Mouse (Mus musculus): Measurements from ENCODE around the gene Tln2.
A peak's percentile ranks its signal among the peaks of the same experiment; 100 is the strongest.

Gene Tln2

DNA sequence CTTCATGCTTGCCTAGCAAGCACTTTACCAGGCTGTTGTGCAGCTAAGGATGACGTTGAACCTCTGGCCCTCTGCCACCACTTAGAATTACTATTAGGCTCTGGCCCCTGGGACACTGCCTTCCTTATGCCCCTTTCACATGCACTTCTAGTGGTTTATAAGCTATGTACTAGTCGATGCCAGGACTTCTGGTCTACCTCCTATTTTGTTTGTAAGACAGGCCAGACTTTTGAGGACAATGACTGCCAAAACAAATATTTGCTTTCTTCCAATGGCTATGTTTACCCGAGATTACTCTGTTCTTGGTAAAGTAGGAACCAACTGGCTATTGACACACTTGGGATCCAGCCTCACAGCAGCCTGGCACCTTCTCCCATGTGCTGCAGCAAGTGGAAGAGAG is 82.1 kb downstream of the Tln2 start:
- no peak for DNase-seq (ENCODE audit: low spot score in 2 of 2)

GRCm38 (mm10) chr9:67476184-67476583 is 83.3 kb downstream of the Tln2 start:
- DNase-seq (ENCODE audit: low spot score in 2 of 2) = no peak

DNA sequence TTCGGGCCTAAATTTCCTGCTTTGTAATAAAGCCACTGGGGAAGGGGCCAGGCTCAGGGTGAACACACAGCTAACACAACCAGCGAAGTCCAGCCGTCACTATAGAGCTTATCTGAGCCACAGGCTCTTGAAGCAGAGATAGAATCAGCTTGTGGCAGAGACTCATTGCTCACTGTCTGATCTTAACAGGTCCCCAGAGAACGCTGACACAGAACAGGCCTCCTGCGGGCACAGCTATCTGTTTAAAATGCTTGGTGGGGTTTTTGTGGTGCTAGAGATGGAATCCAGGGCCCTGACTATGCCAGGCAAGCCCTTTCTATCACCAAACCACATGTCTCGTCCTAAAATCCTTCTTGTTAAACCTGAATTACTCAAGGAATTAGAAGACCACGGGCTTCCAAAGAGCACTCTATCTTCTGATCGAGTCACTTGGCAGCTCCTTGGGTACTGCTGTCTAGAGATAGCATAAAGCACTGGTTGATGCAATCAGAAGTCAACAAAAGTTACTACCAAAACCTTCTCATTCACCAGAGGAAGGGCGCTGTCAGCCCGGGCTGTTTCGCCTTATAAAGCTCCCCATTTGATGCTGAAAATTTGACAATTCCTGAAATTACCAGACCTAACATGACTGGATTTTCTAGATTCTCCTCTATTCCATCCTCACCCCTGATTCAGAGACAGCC is 95.9 kb downstream of the Tln2 start:
- DNase-seq (ENCODE audit: low spot score in 2 of 2) = no peak

DNA sequence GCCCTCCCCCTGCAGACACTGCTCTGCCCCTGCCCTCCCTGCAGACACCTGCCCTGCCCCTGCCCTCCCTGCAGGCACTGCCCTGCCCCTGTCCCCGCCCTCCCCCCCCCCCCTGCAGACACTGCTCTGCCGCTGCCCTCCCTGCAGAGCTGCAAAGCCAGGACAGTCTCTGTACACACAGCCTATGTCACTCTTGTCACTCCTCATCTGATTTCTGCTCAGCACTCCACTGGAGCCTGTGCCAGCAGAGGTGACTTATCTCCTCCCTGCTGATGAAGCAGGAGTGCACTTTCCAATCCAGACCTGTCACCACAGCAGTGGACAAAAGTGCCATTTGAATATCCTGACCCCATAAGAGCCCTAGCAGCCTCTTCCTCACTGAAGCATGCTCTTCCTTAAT is 118.0 kb downstream of the Tln2 start:
- DNase-seq (ENCODE audit: low spot score in 2 of 2) = no peak

GRCm38 (mm10) chr9:67437511-67437910 is 122.0 kb downstream of the Tln2 start:
- no peak for DNase-seq (ENCODE audit: low spot score in 2 of 2)

DNA sequence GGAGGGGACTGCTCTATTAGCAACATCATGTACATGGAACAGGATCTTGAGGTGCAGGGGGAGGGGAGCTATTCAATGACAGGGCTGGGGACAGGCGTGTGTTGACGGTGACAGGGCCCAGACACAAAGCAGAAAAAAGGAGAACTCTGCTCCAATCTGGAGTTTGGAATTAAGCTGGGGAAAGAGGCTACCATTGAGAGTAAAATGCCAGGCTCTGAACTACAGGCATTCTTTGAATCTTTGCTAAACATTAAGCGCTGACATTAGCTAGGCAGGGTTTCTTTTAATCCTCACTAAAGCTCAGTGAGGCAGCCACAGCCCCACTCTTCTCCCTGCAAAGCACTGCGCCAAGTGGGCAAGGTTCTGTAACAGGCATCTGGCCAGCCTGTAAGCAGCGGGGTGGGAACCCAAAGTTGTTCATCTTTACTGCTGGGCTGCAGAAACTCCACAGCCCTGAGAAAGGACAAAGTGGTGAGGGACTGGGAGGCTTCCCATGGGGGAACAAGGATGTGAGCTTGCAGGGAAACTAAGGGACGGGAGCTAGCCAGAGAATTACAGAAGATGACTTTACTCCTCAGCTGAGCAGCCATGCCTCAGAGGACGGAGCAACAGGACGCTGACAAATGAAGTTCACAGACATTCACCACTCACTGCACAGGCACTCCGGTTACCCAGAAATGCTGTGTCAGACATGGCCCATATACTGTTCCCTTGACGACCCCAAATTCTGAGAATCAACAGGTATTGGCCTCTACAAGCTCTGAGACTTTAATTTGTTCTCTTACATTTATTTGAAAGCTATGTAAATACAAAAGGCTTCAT is 124.0 kb downstream of the Tln2 start:
- DNase-seq (ENCODE audit: low spot score in 2 of 2) = peak in 1 of 2 experiments; percentile 32

DNA sequence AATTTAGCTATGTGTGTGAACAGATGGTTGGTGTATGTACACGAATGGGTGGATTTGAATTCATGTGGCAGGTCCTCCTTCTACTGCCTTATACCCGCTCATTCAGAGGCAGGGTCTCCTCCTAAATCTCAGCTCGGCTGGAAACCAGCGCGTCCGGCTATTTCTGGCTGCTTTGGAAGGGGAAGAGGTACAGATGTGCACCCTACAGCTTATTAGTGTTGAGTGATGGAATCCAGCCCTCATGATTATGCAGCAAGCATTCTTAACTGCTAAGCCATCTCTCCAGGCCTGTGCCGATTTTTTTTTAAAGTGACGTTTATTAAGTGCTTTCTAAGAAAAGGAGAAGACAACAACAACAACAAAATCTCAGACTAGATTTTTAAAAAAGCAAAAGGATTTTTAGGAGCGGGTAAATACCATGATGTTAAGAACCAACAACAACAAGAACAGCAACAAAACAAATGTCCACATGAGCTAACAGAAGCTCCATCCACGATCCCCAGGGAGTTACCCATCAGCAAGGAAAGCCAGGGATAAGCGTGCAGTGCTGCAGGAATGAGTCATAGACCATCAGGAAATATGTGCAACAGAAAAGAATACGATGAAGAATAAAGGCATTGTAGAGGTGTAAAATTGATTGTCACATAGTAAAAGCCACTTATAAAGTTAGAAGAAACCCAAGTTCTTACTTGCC is 130.2 kb downstream of the Tln2 start:
- no peak for DNase-seq (ENCODE audit: low spot score in 2 of 2)

DNA sequence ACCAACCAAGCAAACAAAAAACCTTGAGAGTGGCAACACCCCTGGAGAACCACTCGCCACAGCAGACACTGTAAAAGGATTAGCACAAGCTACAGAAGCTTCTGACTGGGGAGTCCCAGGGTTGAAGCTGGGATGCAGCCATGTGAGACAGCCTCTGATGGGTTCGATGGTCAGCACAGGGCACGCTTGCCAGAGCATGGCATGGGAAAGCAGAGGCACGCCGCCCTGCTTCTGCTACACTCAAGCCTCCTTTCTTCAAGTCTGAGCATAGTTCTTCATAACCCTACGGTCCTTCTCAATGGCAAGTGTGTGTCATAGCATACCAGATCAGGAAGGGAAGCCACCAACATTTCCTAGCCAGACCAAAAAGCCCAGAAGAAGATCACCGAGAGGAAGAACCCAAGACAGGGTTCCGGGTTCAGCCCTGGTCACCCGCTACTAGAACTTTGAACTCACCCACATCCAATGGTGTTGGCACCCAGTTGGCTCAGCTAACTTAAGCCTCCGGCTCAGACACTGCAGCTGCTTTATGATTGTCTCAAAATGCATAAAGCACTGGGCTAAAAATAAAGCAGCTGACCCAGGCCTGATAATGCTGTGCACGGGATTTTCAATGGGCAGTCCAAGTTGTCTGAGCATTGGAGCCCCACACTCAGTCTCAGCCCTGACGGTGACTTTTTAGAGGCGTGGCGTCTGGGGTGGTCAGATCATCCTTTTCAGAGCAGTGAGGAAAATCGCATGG is 131.0 kb downstream of the Tln2 start:
- no peak for DNase-seq (ENCODE audit: low spot score in 2 of 2)

DNA sequence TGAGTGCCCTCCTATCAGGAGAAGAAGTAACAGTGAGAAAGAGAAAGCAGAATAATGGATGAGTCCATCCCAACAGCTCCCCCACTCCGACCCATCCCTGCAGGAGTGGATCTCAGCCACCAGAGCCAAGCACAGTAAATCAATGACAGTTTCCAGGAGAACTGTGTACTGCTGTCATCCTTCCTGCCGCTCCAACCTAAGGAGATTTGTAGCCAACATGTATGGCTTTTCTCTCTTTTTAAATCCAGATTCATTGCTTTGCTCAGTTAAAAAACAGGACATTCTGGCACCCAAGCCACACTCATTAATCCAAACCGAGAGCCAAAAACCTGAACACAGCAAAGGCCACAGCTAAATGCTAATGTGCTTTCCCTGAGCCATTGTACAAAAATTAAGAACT is 133.2 kb downstream of the Tln2 start:
- no peak for DNase-seq (ENCODE audit: low spot score in 2 of 2)

DNA sequence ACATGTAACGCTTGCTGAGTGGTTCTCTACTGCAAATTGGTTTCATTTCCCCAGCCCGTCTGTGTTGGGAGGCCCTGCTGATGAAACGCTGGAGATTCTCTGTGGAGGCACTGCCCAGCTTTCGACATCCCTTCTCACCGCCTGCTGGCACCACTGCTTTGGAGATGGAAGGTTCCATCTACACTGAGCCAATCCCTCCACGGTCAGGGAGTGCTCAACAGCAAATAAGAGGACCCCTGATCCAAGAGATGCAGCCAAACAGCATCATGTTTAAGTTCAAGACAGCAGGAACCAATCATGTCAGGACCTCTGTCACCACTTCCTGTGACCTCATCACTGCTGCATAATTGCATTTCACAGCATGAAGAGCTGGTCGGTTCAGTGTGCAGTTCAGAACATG is 135.4 kb downstream of the Tln2 start:
- no peak for DNase-seq (ENCODE audit: low spot score in 2 of 2)

GRCm38 (mm10) chr9:67418092-67418491 is 141.4 kb downstream of the Tln2 start:
- peak; percentile 27 to 48 for DNase-seq (ENCODE audit: low spot score in 2 of 2)

- no peak for DNase-seq (ENCODE audit: low spot score in 2 of 2)
Measured at GRCm38 (mm10) chr9:67410667-67411066, 148.8 kb downstream of the Tln2 start.

GRCm38 (mm10) chr9:67404736-67405135 is 154.8 kb downstream of the Tln2 start:
- no peak for DNase-seq (ENCODE audit: low spot score in 2 of 2)

DNA sequence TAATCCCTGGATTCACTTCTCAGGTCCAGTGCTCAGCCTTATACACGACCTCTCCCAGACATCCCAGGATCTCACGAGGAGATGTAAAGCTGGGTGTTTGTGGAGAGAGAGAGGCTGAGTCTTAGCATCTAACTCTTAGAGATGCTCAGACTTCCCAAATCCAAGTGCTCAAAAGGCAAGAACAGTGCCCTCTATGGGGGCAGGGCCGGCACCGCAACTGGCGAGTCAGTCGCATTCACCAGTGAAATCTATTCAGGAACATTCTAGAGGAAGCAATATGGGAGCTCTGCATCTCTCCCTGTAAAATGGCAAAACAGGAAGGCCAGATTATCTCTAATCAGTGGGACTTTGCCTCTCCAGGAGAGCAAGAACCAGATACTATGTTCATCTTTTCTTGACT is 159.9 kb downstream of the Tln2 start:
- DNase-seq (ENCODE audit: low spot score in 2 of 2) = no peak

DNA sequence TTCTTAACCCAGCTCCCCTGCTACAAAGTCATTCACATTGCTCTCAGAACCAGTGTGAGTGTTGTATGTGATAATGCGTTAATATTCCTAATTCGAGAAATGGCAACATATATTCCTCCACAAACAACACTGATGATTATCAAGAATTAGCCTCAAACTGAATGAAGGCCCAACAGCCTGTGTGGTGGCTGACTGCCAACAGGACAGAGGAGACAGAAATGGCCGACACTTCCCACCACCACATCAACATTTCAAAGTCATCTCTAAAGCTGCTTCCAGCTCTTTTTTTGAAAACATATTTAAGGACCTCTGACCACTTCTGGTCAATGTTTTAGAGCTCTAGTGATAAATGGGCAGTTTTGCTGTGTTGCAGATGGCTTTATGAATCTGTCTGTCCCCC is 161.7 kb downstream of the Tln2 start:
- no peak for DNase-seq (ENCODE audit: low spot score in 2 of 2)

GRCm38 (mm10) chr9:67396446-67396845 is 163.1 kb downstream of the Tln2 start:
- no peak for DNase-seq (ENCODE audit: low spot score in 2 of 2)

DNA sequence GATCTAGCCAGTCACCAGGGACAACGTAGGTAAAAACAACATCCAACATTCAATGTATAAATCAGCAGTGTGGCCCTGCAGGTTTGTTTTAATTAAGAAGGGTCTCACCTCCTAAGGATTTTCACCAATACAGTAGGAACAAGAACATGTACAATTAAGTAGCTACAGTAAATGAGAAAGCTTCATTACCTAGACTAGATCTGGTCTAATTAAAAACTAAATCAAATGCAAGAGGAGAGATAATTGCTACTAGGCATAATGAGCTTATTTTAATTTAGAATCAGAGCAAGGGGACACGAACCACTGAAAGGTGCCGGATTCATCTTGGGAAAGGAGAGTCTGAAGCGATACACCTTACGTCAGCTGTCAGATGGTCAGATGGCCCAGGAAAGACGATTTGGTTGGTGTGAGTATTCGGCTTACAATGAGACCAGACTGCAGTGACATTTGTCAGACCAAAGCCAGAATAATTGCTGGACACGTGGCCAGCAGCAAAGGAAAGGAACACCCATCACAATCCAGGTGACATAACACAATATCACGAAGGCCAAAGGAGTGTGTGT is 175.4 kb downstream of the Tln2 start:
- DNase-seq (ENCODE audit: low spot score in 2 of 2) = no peak

DNA sequence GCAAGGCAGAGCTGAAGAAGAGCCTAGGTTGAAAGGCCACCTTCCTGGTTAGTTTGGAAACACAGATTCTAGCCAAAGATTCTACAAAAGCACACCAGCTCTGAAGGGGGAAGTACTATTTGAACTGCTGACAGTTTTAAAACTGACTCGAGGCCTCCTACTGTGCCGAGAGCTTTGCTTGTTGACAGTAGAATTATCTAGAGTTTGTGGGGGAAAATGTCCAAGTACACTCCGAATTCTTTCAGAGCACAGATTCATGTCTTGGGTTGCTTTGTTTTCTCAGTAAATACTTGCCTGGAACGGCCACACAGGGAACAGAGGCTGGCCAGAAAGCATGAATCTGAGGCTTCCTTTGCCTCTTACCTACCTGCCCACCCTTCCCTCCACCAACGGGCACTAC is 179.4 kb downstream of the Tln2 start:
- DNase-seq (ENCODE audit: low spot score in 2 of 2) = no peak

- DNase-seq (ENCODE audit: low spot score in 2 of 2) = no peak
Measured at GRCm38 (mm10) chr9:67378772-67379171, 180.7 kb downstream of the Tln2 start.

DNA sequence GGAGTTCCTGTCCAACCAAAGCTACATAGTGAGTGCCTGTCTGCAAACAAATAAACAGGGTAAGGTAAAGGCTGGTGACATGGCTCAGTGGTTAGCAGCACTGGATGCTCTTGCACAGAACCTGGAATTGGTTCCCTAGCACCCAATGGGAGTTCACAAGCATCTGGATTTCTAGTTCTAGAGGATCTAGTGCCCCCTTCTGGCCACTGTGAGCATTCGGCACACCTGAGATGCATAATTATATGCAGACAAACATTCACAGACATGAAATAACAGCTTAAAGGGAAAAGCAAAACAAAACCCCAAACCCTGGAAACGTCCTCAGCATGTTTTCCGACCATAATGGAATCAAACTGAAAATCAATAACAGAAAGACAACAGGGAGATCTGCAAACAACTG is 191.4 kb downstream of the Tln2 start:
- DNase-seq (ENCODE audit: low spot score in 2 of 2) = no peak

DNA sequence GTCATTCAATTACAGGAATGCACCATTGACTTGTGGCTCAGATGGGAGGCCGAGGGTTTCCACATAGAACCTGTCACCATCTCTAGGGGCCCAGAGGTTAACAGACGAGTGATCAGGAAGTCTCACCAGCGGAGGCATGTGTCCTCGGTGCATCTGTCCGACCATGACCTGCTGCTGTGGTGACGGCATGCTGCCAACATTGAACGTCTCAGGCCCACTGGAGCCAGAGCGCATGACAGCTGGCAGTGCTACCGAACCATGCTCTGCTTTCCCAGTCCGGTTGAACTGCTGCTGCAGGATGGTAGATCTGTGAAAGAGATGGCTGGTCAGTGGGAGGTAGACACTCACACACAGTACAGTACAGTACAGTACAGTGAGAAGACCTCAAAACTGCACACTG is 197.0 kb downstream of the Tln2 start:
- peak in 1 of 2 experiments; percentile 31 for DNase-seq (ENCODE audit: low spot score in 2 of 2)

GRCm38 (mm10) chr9:67362053-67362452 is 197.4 kb downstream of the Tln2 start:
- no peak for DNase-seq (ENCODE audit: low spot score in 2 of 2)

All from cerebellum, postnatal 4 days (tissue).